Mouse (Mus musculus): ENCODE data around the gene Lins1. TPM values are rescaled to one million over a fixed set of nuclear protein-coding genes. Genes with fewer than 3 reads are reported as not detected.
A peak's percentile ranks its signal among the peaks of the same experiment; 100 is the strongest.

The Lins1 gene
- polyA plus RNA-seq (2012; ENCODE audit: insufficient read depth, insufficient read length, missing spikeins), result 3.0 and 4.0 TPM in 2 replicates

DNA sequence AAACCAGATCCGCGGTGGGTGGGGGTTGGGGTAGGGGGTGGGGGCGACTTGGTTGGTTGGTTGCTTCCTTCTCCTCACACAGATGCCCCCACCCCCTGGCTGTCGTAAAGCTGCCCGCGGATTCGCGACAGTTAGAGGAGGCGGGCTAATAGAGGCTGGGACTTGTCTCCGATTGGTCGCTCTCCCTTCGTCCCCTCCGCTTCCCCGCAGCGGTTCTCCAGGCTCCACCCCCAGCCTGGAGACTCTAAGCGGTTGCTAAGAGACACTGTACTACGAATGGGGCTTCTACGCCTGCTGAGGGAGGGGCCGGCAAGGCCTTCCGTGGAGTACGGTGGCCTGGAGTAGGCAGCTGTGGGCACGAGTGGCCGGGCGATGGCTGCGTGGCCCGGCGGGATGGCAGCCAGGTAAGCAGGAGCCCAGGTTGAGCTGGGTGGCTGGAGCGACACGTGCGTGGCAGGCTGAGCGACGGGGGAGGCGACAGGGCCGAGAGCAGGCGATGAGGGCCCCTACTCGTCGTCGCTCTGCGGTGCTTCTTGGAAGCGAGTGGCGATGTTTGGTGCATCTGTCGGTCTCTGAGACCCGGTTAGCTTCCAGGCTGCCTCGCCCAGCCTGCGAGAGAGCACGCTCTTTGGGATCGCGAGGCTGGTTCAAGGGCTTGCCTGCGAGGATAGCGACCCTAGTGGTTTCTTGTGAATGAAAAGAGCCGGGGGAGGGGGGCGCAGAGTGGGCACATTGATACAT, at the start of gene Lins1:
Lins1 (plus strand) TSS at position 270 of the 741 bp plus-strand sequence.
- Histone ChIP-seq H3K4me3 (ENCODE audit: insufficient read depth, low read depth, low read length) (peak within 1 kb of the TSS; percentile 84), H3K27ac (replicated peaks; ENCODE audit: low read depth, low read length) (peak within 1 kb of the TSS; percentile 50), H3K4me1 (ENCODE audit: control insufficient read depth, insufficient read depth, insufficient read length, low read length) (no peaks in the 10 kb centered on the region)

DNA sequence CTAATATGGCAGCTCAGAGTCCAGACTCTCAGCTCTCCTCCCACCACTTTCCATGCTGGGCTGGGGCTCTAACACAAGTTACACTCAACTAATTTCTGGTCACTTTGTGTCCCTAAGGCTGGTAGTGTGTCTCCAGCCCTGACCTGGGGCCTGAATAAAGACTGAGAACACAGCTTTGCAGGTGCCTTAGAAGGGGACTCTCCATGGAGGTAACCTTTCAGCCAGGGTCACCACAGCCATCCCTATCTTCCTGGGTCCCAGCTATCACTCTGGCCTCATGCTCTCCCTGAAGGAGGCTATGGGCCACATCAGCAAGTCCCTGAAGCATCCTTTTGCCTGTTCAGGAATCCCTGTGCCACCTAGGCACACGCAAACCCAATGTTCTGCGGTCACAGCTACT, 44.0 kb upstream of the Lins1 start:
- no peak overlapping the region for H3K4me3 ChIP-seq (ENCODE audit: insufficient read depth, low read depth, low read length)
- no peaks in the 10 kb centered on the region for H3K4me1 ChIP-seq (ENCODE audit: control insufficient read depth, insufficient read depth, insufficient read length, low read length)
- H3K27ac ChIP-seq (replicated peaks; ENCODE audit: low read depth, low read length), result no peak overlapping the region

DNA sequence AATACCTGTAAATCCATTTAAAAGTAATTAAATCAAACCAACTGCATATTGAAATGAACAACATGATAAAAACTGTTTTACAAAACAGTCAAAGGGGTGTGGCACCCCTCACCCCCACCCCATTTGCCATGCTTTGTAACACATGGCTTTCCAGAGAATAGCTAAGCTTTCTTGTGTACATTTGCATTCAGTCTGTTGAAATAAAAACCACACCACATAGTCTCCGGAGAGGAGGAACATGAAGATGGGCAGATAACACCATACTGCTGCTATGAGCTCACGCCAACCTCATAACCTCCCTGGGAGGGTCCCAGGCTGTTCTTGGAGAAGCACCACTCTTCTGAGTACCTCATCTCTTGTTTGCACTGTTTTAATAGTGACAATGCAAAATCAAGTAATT, 40.5 kb upstream of the Lins1 start:
- no peak overlapping the region for H3K27ac ChIP-seq (replicated peaks; ENCODE audit: low read depth, low read length)
- no peaks in the 10 kb centered on the region for H3K4me1 ChIP-seq (ENCODE audit: control insufficient read depth, insufficient read depth, insufficient read length, low read length)
- no peak overlapping the region for H3K4me3 ChIP-seq (ENCODE audit: insufficient read depth, low read depth, low read length)

DNA sequence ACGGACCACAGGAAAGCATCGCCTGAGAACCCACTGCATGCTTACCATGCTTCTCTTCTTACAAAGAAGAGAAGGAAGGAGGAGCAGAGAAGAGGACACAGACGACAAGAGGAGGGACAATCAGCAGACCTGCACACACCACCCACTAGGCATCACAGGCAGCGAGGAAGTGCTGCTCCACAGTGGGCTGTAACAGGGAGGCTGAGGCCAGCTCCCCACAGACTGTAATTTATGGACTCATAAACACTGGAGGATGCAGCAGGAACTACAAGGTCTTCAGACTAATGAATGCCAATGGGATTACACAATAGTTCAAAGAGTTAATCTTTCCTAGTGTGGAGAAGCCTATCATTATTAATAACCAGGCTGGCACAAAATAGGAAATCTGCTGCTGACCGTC, 38.8 kb upstream of the Lins1 start:
- Histone ChIP-seq H3K4me3 (ENCODE audit: insufficient read depth, low read depth, low read length) (no peak overlapping the region), H3K4me1 (ENCODE audit: control insufficient read depth, insufficient read depth, insufficient read length, low read length) (no peaks in the 10 kb centered on the region; the same call in 1 of the 2 replicates), H3K27ac (replicated peaks; ENCODE audit: low read depth, low read length) (no peak overlapping the region)

DNA sequence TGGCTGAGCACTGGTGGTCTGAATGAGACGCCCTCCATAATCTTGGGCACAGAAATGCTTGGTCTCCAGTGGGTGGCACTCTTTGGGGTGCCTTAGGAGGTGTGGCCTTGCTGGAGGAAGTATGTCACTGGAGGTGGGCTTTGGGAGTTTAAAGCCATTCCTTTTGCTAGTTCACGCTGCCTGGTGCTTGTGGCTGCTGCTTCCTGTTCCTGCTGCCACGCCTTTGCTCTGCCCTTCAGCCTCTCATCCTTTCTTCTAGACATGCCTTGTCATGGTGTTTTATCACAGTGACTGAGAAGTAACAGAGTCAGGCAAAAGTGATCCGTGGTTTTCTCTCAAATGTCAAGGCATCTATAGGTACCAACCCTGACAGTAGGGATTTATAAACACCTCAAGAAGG, 37.5 kb upstream of the Lins1 start:
- Histone ChIP-seq H3K4me3 (ENCODE audit: insufficient read depth, low read depth, low read length) (no peak overlapping the region), H3K27ac (replicated peaks; ENCODE audit: low read depth, low read length) (no peak overlapping the region), H3K4me1 (ENCODE audit: control insufficient read depth, insufficient read depth, insufficient read length, low read length) (peaks cover 4% of the 10 kb centered on the region)

DNA sequence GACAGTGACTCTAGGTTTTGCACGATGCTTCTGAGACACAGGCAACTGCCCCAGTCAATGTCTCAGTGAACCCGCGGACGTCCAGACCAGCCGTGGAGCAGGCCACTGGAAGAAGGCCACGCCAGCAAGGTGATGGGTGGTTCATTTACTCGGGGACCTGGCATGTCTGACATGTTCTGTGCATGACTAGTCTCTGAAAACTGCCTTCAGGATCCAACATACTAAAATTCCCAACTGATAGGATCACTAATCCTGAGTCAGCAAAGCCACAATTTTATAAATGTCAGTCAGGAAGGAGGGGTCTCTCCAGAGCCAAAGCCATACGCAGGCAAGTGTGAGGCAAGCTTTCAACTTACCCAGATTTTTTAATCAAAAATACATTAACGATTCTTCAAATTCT, 36.1 kb upstream of the Lins1 start:
- Histone ChIP-seq H3K27ac (replicated peaks; ENCODE audit: low read depth, low read length) (no peak overlapping the region), H3K4me1 (ENCODE audit: control insufficient read depth, insufficient read depth, insufficient read length, low read length) (peaks cover 4% of the 10 kb centered on the region), H3K4me3 (ENCODE audit: insufficient read depth, low read depth, low read length) (no peak overlapping the region)

DNA sequence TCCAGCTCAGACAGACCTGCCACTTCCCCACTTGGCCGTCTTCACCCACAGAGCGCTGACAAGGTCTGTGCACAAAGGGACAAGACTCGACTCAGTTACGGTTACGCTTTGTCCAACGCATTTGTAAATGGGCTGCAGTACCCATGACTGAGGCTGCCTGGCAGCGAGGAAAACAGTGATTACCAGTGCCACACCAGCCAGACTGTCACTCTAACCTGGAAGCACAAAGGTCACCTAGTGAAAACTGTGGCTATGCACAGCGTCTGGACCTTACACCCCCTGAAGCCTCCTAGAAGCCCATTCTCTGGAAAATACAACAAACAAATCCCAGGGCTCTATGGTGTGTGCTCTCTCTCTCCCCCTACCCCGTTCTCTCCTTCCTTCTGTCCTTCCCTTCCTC, 34.2 kb upstream of the Lins1 start:
- Histone ChIP-seq H3K4me3 (ENCODE audit: insufficient read depth, low read depth, low read length) (no peak overlapping the region), H3K27ac (replicated peaks; ENCODE audit: low read depth, low read length) (no peak overlapping the region), H3K4me1 (ENCODE audit: control insufficient read depth, insufficient read depth, insufficient read length, low read length) (peaks cover 4% of the 10 kb centered on the region)

DNA sequence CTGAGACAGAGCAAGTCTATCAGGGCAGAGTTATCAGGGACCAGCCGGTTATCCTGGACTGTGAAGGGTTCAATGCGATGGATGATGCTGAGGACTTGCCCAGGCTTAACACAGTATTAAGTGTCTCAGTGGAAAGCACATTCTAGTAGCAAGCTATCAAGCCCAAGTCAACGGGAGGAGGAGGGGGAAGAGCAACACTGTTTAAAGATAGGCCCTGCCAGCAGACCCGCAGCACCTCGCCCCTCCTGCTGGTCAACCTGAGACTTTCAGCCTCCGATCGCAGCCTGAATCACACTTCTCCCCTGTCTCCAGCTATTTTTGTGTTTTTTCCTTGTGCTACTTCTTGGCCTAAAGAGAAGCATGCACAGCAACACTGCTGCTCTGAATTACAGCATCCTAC, 29.4 kb upstream of the Lins1 start:
- no peak overlapping the region for H3K27ac ChIP-seq (replicated peaks; ENCODE audit: low read depth, low read length)
- no peak overlapping the region for H3K4me3 ChIP-seq (ENCODE audit: insufficient read depth, low read depth, low read length)
- peaks cover 4% of the 10 kb centered on the region for H3K4me1 ChIP-seq (ENCODE audit: control insufficient read depth, insufficient read depth, insufficient read length, low read length)

DNA sequence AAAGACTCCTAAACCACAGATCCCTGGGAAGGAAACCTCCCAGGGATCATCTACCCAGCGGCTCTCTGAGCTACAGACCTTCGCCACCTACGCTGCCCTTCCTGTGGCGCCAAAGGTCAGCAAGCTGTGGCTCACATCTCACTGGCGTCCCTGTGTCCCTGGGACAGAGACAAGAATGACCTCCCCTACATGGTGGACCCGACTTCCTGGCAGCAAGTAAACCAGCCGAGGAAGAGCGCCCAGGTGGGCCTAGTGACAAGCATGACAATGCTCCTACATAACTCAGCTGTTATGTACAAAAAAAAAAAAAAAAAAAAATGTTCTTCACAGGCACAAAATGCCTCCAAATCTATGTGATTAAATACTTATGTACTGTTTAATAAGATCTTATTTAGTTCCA, 28.7 kb upstream of the Lins1 start:
- no peak overlapping the region for H3K27ac ChIP-seq (replicated peaks; ENCODE audit: low read depth, low read length)
- peaks cover 4% of the 10 kb centered on the region for H3K4me1 ChIP-seq (ENCODE audit: control insufficient read depth, insufficient read depth, insufficient read length, low read length)
- H3K4me3 ChIP-seq (ENCODE audit: insufficient read depth, low read depth, low read length), result no peak overlapping the region

DNA sequence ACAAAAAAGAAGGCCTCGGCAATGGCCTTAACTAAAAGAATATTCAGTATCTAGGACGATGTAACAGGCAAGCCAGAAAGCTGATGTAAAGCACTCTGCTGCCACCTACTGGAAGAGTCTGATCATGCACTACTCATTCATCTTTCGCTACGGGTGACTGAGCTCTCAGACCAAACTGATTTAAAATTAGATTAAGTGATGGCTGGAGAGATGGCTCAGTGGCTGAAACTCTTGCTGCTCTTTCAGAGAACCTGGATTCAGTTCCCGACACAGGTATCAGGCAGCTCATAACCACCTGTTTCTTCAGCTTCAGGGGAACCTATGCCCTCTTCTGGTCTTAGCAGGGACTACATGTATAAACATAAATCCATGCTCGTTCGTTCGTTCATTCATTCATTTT, 28.1 kb upstream of the Lins1 start:
- no peaks in the 10 kb centered on the region for H3K4me1 ChIP-seq (ENCODE audit: control insufficient read depth, insufficient read depth, insufficient read length, low read length)
- H3K4me3 ChIP-seq (ENCODE audit: insufficient read depth, low read depth, low read length), result no peak overlapping the region
- no peak overlapping the region for H3K27ac ChIP-seq (replicated peaks; ENCODE audit: low read depth, low read length)

DNA sequence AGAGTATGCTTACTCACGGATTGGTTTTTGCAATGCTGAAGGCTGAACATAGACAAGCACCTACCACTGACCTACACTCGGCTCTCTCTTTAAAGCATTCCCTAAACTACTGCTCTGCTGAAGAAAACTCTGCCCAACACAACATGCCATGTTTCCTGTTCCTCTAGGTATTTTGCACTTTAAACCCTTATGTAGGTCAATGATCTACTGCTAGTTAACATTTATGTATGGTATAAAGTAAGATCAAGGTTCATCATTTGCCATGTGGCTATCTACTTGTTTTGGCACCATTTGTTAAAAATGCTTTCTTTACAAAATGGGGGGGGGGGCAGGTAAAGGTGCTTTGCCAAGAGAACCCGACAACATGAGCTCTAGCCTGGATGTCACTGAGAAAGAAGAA, 26.1 kb upstream of the Lins1 start:
- no peaks in the 10 kb centered on the region for H3K4me1 ChIP-seq (ENCODE audit: control insufficient read depth, insufficient read depth, insufficient read length, low read length)
- H3K27ac ChIP-seq (replicated peaks; ENCODE audit: low read depth, low read length), result no peak overlapping the region
- H3K4me3 ChIP-seq (ENCODE audit: insufficient read depth, low read depth, low read length), result no peak overlapping the region

DNA sequence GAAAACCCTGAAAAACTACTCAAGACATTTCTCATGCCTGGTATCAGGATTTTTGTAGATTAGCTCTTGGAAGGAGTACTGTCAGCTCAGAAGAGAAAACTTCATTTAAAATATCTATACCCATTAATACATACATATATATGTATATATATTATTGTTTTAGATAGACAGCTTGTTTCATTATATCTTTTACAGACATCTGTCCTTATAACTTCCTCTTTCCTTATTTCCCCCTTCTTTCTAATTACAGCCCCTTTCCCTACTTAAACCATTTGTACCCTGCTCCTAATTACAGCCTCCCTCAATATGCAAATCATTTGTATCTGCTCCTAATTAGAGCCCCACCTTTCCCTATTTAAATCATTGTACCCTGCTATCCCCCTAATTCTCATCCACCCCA, 22.6 kb upstream of the Lins1 start:
- Histone ChIP-seq H3K4me1 (ENCODE audit: control insufficient read depth, insufficient read depth, insufficient read length, low read length) (no peaks in the 10 kb centered on the region), H3K27ac (replicated peaks; ENCODE audit: low read depth, low read length) (no peak overlapping the region)

DNA sequence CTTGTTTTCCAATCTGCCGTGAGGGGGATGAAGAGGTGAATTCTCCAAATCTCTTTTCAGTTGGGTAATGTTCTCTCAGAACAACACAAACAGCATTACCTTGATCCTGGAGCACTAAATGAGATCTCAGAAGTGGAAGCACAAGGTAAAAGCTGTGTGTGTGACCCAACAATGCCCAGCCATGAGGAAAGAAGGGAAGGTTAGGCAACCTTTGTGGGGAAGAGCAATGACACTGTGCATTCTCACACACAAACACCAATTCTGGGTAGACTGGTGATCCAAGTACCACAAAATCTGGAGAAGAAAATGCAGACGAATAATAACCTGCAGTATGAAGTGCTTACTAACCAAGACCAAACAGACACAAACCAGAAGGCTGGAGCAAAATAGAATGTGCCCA, 13.9 kb upstream of the Lins1 start:
- Histone ChIP-seq H3K4me1 (ENCODE audit: control insufficient read depth, insufficient read depth, insufficient read length, low read length) (no peaks in the 10 kb centered on the region), H3K4me3 (ENCODE audit: insufficient read depth, low read depth, low read length) (no peak overlapping the region), H3K27ac (replicated peaks; ENCODE audit: low read depth, low read length) (no peak overlapping the region)

More for the DNA sequence above, 22.6 kb upstream of the Lins1 start:
- no peak overlapping the region for H3K4me3 ChIP-seq (ENCODE audit: insufficient read depth, low read depth, low read length)

DNA sequence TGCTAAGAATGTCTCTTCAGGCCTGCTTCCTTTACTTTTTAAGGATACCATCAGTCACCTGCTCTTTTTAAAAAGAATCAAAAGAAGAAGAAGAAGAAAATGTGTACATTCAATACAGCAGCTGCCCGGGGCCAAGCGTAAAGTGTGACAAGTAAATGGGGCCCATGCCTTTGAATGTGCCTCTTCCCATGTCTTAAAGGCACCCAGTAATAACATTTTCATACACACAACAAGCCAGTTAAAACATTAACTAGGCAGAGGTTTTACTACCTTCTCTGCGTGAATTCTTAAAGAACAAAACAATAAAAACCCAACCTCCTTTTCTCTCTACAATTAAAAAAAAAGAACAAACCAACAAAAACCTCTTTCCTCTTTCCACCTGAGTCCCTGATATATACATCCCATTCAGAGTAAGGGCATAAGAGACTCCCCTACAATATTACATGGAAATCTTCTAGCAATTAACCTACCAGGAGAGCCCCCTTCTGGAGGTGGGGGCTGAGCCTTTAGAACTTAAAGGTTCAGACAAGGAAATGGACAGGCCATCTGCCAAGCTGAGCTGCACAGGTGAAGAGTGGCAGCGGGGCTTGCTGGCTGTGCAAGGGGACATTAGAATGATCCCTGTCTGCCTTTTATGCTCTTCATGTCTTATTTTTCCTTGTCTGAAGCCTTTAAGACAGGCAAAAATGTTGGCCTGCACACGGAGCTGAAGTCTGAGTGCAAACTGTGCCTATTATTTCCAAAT, 7.4 kb upstream of the Lins1 start:
- H3K27ac ChIP-seq (replicated peaks; ENCODE audit: low read depth, low read length), result no peak overlapping the region
- H3K4me1 ChIP-seq (ENCODE audit: control insufficient read depth, insufficient read depth, insufficient read length, low read length), result no peaks in the 10 kb centered on the region
- no peak overlapping the region for H3K4me3 ChIP-seq (ENCODE audit: insufficient read depth, low read depth, low read length)

DNA sequence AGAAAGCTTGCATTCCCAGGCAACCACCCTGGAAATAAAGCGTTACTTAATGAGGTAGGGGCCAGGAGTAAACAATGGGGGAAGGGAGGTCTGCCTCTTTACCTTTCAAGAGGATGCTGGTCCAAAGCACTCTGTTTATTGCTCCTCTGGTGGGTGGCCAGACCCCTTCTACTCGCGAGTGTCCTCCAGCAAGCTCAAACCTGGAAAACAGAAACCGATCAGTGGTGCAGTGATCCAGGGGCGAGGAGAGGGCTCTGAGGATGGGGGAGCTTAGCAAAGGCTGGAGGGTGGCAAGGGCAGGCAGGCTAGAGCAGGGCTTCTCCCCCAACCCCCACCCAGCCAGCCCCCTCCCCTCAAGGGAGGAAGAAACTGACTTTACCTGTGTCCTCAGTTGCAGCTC, 968 bp upstream of the Lins1 start:
- no peak overlapping the region for H3K27ac ChIP-seq (replicated peaks; ENCODE audit: low read depth, low read length)
- H3K4me3 ChIP-seq (ENCODE audit: insufficient read depth, low read depth, low read length), result peak overlapping the region; percentile 84
- no peaks in the 10 kb centered on the region for H3K4me1 ChIP-seq (ENCODE audit: control insufficient read depth, insufficient read depth, insufficient read length, low read length)

DNA sequence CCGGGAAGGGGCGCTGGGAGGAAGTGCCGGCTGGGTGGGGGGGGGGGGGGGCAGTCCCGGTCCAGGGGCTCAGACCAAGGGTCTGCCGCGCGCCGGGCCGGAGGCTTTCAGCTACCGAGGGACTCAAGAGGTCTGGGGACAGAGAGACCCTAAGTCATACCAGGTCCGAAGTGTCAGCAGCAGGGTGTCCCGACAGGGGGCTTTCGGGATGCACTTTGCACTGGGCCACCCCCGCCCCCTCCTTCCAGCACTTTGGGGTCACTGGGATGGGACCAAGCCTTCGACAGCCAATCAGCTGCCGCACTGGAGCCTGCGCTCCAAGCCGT, 432 bp upstream of the Lins1 start, which contains the start of gene Asb7:
Asb7 (minus strand) TSS at position 303 of the 326 bp plus-strand sequence.
- Histone ChIP-seq H3K27ac (replicated peaks; ENCODE audit: low read depth, low read length) (peak within 1 kb of the TSS; percentile 50), H3K4me1 (ENCODE audit: control insufficient read depth, insufficient read depth, insufficient read length, low read length) (no peaks in the 10 kb centered on the region), H3K4me3 (ENCODE audit: insufficient read depth, low read depth, low read length) (peak within 1 kb of the TSS; percentile 84)
